ENCODE assay signal across 10 mouse cellular contexts in the genomic region with DNA sequence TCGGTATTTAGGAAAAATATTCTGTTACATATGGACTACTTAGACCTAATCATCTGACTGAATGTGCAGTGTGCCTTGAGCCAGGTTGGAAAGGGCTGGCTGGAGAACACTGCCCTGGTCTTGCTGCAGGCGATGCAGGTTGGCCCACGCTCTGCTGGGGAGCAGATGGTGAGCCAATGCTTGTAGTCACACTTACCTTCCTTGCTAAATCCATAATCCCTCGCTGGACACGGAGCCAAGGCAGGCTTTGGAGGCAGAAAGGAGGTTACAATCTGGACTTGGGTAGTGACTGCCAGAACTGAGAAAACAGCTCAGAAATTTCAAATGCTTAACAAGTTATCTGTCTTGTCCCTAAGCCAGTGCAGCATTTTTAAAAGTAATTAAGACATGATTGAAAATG.
A peak's percentile ranks its signal among the peaks of the same experiment; 100 is the strongest.
DNase-seq lines count a peak whose midpoint lies in the region; ATAC-seq lines count a peak whose summit lies in the region.
"Had no signal": no experiment of that assay in that cellular context is flagged by ENCODE, and none has a peak within 500 bp of the region (broad histone marks: within the 10 kb centered on the region; RNA-seq: fewer than 3 reads in every experiment).

No protein-coding gene starts in this region.

- H3K4me1 ChIP-seq in hindbrain, embryonic 11.5 days (replicated peaks; ENCODE audit: control insufficient read depth, insufficient read depth, low read length), result no peaks in the 10 kb centered on the region
- no peaks in the 10 kb centered on the region for H3K4me1 ChIP-seq in hindbrain, embryonic 10.5 days (replicated peaks)
- H3K4me1 ChIP-seq: stomach, embryonic 15.5 days had no signal

- no peaks in the 10 kb centered on the region for H3K9me3 ChIP-seq in hindbrain, embryonic 11.5 days (ENCODE audit: control insufficient read depth, low read length)
- no peaks in the 10 kb centered on the region for H3K9me3 ChIP-seq in hindbrain, embryonic 10.5 days
- H3K9me3 ChIP-seq: stomach, embryonic 15.5 days had no signal

- no peak overlapping the region for H3K27ac ChIP-seq in hindbrain, embryonic 11.5 days (ENCODE audit: low read depth, low read length)
- no peak overlapping the region for H3K27ac ChIP-seq in hindbrain, embryonic 10.5 days
- H3K27ac ChIP-seq: stomach, embryonic 15.5 days had no signal

- H3K9ac ChIP-seq in hindbrain, embryonic 11.5 days (ENCODE audit: low read depth, low read length), result no peak overlapping the region
- H3K9ac ChIP-seq: stomach, embryonic 15.5 days had no signal

- no peak for ATAC-seq in hindbrain, embryonic 11.5 days (ENCODE audit: low FRiP score)

- DNase-seq in hindbrain, embryonic 11.5 days (ENCODE audit: low spot score), result peak; percentile 5
- no peak for DNase-seq in hindbrain, embryonic 10.5 days (ENCODE audit: low spot score)
- peak; percentile 72 to 88 for DNase-seq in frontal cortex, postnatal 36 days (ENCODE audit: low spot score in 2 of 2)
- DNase-seq in left cerebral cortex, postnatal 10 days (ENCODE audit: extremely low spot score in 1 of 2, low spot score in 2 of 2), result peak; percentile 53 to 72
- peak; percentile 67 to 81 for DNase-seq in right cerebral cortex, postnatal 36 days (ENCODE audit: low spot score in 2 of 2)
- no peak for DNase-seq in ovary, adult 18-20 months (ENCODE audit: low spot score)
- no peak for DNase-seq in kidney, postnatal 36 days
- DNase-seq in thymus, postnatal 14 days, result no peak
- DNase-seq: adrenal gland, adult 2 months had no signal

- no peaks in the 10 kb centered on the region for H3K36me3 ChIP-seq in hindbrain, embryonic 11.5 days (ENCODE audit: control insufficient read depth, insufficient read depth, low read length)
- H3K36me3 ChIP-seq in hindbrain, embryonic 10.5 days, result no peaks in the 10 kb centered on the region
- H3K36me3 ChIP-seq: stomach, embryonic 15.5 days had no signal

- no peak overlapping the region for H3K4me3 ChIP-seq in hindbrain, embryonic 11.5 days (ENCODE audit: low read depth, low read length)
- H3K4me3 ChIP-seq in hindbrain, embryonic 10.5 days, result no peak overlapping the region
- H3K4me3 ChIP-seq: stomach, embryonic 15.5 days had no signal

- no peak overlapping the region for H3K4me2 ChIP-seq in hindbrain, embryonic 11.5 days (replicated peaks; ENCODE audit: low read depth, low read length)
- H3K4me2 ChIP-seq: stomach, embryonic 15.5 days had no signal

- H3K27me3 ChIP-seq in hindbrain, embryonic 11.5 days (ENCODE audit: control insufficient read depth, insufficient read depth, low read length), result no peaks in the 10 kb centered on the region
- no peaks in the 10 kb centered on the region for H3K27me3 ChIP-seq in hindbrain, embryonic 10.5 days (ENCODE audit: insufficient read depth, poor library complexity, severe bottlenecking)
- H3K27me3 ChIP-seq: stomach, embryonic 15.5 days had no signal

- 69% methylated on average over 5 of the region's 5 CpGs for WGBS in hindbrain, embryonic 11.5 days
- 70% methylated on average over 5 of the region's 5 CpGs for WGBS in hindbrain, embryonic 10.5 days

- intact Hi-C loops in left cerebral cortex, postnatal 10 days (cut with DNase I), result loop anchor here (5.0 to 10.0 kb wide), 2 partner anchors 65 to 1107 kb away; no protein-coding TSS in a partner anchor

Comparison
In these comparisons a context has a peak if more than half of its experiments do, and no peak if none do; other contexts are left out.
1. DNase-seq: peak in hindbrain, embryonic 11.5 days (single experiment), frontal cortex, postnatal 36 days (2 of 2), left cerebral cortex, postnatal 10 days (2 of 2) and right cerebral cortex, postnatal 36 days (2 of 2); none in hindbrain, embryonic 10.5 days (single experiment), ovary, adult 18-20 months (single experiment), kidney, postnatal 36 days (0 of 2) and thymus, postnatal 14 days (single experiment).